Mouse (Mus musculus) neural tube, embryonic 12.5 days (tissue): ENCODE measurements around the gene Wnt3a. TPM values are rescaled to one million over a fixed set of nuclear protein-coding genes. Genes with fewer than 3 reads are reported as not detected.

Experiments
- ATAC-seq: fragments of 200-750 bp; cut with Nextera tagmentation; 2 replicates; pipeline ENCODE4 v1.8.0; 2017; ENCODE audit warnings: low read depth, mild to moderate bottlenecking, moderate TSS enrichment, moderate library complexity; ENCODE audit not compliant: low FRiP score
- H3K27ac ChIP-seq: fragments of 300-500 bp; sonication (generic); 2 replicates; pipeline ENCODE4 v1.5.1; 2016
- H3K27me3 ChIP-seq: fragments of 300-500 bp; sonication (generic); replicated peaks from 2 replicates; pipeline ENCODE4 v1.6.1; 2016; ENCODE audit warnings: mild to moderate bottlenecking
- H3K36me3 ChIP-seq: fragments of 300-500 bp; sonication (generic); 2 replicates; pipeline ENCODE4 v1.6.1; 2016; ENCODE audit warnings: mild to moderate bottlenecking
- H3K4me1 ChIP-seq: fragments of 300-500 bp; sonication (generic); 2 replicates; pipeline ENCODE4 v1.6.1; 2016
- H3K4me2 ChIP-seq: fragments of 300-500 bp; sonication (generic); replicated peaks from 2 replicates; pipeline ENCODE4 v1.6.1; 2016; ENCODE audit warnings: mild to moderate bottlenecking
- H3K4me3 ChIP-seq: fragments of 300-500 bp; sonication (generic); 2 replicates; pipeline ENCODE4 v1.5.1; 2016
- H3K9ac ChIP-seq: fragments of 300-500 bp; sonication (generic); 2 replicates; pipeline ENCODE4 v1.6.1; 2016; ENCODE audit warnings: mild to moderate bottlenecking
- H3K9me3 ChIP-seq: fragments of 300-500 bp; sonication (generic); 2 replicates; pipeline ENCODE4 v1.6.1; 2016; ENCODE audit warnings: mild to moderate bottlenecking
- WGBS: fragments of 180-500 bp; shearing (Covaris S2); methylation state at CpG from one replicate; pipeline ENCODE4 v1.1.7; 2016; 5-methylcytosine and 5-hydroxymethylcytosine counted together
- polyA plus RNA-seq: library from polyadenylated mRNA; unstranded; fragments of >200 nt; fragmentation: Nextera tagmentation; extraction: Ambion mirVana; gene quantifications from 2 replicates; pipeline ENCODE4 v1.2.1, GENCODE M21; 2016

Wnt3a gene
- 3.4 and 4.1 TPM in 2 replicates for polyA plus RNA-seq

DNA sequence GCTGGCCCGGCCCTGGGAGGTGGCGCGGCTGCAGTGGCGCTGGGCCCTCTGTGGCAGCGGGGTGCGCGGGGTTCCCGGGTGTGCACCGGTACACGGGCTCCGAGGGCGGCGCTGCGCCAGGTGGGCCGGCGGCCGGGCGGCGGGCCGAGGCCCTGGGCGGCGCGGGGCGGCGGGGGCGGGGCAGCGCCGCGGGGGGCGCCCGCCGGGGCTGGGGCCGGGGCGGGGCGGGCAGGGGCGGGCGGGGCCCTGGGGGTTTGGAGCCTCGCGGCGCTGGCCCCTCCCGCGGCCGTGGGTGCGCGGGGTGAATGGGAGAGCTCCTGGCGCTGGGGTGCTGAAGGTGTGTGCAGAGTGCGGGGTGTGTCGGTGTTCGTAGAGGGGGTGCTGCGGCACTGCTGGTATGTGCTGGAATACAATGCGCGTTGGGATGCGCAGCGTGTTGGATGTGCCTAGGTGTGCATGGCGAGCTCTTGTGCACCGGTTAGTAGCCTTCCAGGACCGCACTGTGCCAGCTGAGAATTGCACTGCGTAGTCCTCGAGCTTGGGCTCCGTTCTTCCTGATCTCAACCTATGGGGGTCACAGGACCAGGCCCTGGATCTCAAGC, at the start of gene Wnt3a:
TSS of gene Wnt3a (minus strand) at position 51 of the 602 bp plus-strand sequence.
- Histone ChIP-seq H3K4me1 (peaks cover 18% of the 10 kb centered on the region), H3K9me3 (no peaks in the 10 kb centered on the region), H3K4me3 (peak within 1 kb of the TSS; percentile 31), H3K27ac (no peak within 1 kb of the TSS), H3K36me3 (no peaks in the 10 kb centered on the region), H3K9ac (no peak within 1 kb of the TSS), H3K27me3 (peaks cover 80% of the 10 kb centered on the region), H3K4me2 (peak within 1 kb of the TSS; percentile 54)
- under 1% methylated on average over 42 of the region's 60 CpGs for whole genome bisulfite sequencing
- ATAC-seq, result no peak

DNA sequence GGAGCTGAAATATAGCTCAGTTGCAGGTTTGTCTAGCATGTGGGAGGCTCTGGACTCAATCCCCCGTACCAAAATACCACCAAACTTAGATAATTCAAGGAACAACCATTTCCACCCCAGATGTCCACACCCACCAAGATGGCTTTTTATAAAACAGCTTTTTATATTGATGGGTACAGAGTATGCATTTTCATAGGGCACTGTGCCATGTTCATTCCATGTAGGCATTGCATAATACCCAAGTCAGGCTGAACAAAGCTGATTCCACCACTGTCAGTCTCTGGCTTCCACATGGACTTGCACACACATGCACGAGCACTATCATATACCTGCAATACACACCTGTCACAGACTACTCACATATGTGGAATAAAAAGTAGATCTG, 48.2 kb upstream of the Wnt3a start:
- H3K4me3 ChIP-seq, result no peak overlapping the region
- H3K27me3 ChIP-seq, result no peaks in the 10 kb centered on the region
- no peaks in the 10 kb centered on the region for H3K36me3 ChIP-seq
- 89% methylated on average over 2 of the region's 2 CpGs for WGBS
- H3K9ac ChIP-seq, result no peak overlapping the region
- H3K9me3 ChIP-seq, result no peaks in the 10 kb centered on the region
- ATAC-seq, result no peak
- H3K27ac ChIP-seq, result no peak overlapping the region
- H3K4me1 ChIP-seq, result peaks cover 12% of the 10 kb centered on the region; the same call in 1 of the 2 replicates
- H3K4me2 ChIP-seq, result no peak overlapping the region

DNA sequence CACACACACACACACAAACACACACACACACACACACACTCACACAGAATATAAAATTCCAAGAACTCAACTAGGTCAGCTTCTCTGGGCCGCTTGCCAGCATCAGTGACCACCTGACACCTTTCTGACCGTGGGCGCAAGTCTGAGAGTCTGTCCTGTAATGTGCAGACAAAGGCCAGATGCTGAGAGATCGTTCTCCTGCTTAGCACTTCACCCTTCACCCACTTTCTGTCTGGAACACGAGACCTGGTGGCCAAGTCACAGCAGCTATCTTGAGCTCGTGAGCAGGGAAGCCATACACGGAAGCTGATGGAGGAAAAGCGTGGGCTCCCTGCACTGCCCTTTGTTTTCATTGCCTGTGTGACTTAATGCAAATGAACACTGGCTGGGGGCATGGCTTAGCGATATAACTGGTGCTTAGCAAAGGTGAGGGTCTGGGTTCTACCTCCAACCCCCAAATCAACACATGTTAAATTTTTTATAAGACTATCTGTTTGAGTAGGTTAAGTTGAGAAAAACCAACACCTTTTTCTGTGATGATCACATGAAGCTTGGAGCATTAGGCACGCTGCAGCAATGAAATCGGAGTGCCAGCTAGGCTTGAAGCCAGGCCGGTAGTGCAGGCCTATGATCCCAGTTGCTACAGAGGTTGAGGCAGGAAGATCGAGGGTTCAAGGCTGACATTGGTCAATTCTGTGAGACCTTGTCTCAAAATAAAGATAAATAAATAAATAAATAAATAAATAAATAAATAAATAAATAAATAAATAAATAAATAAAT, 47.6 kb upstream of the Wnt3a start:
- Histone ChIP-seq H3K4me3 (no peak overlapping the region), H3K4me2 (no peak overlapping the region), H3K9me3 (no peaks in the 10 kb centered on the region), H3K9ac (no peak overlapping the region), H3K36me3 (no peaks in the 10 kb centered on the region), H3K4me1 (peaks cover 12% of the 10 kb centered on the region; the same call in 1 of the 2 replicates), H3K27ac (no peak overlapping the region), H3K27me3 (no peaks in the 10 kb centered on the region)
- no peak for ATAC-seq
- 75% methylated on average over 13 of the region's 13 CpGs for WGBS

DNA sequence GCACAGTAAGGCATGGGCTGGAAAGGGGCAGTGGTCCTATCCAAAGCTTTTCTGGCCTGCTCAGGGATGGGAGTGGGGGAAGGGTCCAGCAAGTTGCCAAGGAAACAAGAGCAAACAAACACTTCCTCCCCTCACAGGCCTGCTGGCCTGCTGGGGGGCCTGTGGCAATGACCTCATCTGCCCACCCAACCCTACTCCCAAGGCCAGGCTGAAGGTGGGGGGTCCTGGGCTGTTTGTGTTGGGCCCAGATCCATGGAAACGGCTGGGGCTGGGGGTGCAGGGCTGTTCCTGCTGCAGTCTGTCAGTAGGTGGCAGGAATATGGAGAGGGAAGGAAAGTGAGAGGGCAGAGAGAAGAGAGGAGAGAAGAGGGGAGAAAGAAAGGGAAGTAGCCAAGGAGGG, 45.8 kb upstream of the Wnt3a start:
- H3K27me3 ChIP-seq, result no peaks in the 10 kb centered on the region
- H3K9ac ChIP-seq, result no peak overlapping the region
- H3K4me1 ChIP-seq, result peaks cover 12% of the 10 kb centered on the region; the same call in 1 of the 2 replicates
- no peak overlapping the region for H3K4me2 ChIP-seq
- no peak overlapping the region for H3K4me3 ChIP-seq
- ATAC-seq, result no peak
- H3K36me3 ChIP-seq, result no peaks in the 10 kb centered on the region
- WGBS, result 14% methylated on average over 1 of the region's 1 CpGs
- no peaks in the 10 kb centered on the region for H3K9me3 ChIP-seq
- no peak overlapping the region for H3K27ac ChIP-seq

DNA sequence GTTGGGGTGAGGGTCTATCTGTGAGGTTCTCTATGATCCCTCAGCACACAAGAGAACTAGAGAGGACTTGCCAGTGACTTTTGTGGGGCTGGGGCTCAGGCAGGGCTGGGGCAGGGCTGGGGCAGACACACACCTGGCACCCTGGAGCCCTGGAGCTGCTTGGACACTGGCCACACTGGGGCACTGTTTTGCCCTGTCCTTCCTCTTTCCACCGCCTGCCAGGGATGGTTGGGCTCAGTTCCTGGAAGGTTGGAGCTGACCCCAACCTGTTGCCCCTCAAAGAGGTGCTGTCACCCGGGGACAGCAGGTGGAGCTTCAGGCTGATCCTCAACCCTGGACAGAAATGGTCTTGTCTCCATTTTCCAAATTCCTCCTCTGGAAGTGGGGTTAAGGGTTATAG, 45.4 kb upstream of the Wnt3a start:
- no peak for ATAC-seq
- H3K4me3 ChIP-seq, result no peak overlapping the region
- H3K36me3 ChIP-seq, result no peaks in the 10 kb centered on the region
- H3K27ac ChIP-seq, result no peak overlapping the region
- H3K4me1 ChIP-seq, result peaks cover 12% of the 10 kb centered on the region; the same call in 1 of the 2 replicates
- H3K9ac ChIP-seq, result no peak overlapping the region
- H3K27me3 ChIP-seq, result no peaks in the 10 kb centered on the region
- H3K9me3 ChIP-seq, result no peaks in the 10 kb centered on the region
- H3K4me2 ChIP-seq, result no peak overlapping the region
- WGBS, result 53% methylated on average over 2 of the region's 2 CpGs

DNA sequence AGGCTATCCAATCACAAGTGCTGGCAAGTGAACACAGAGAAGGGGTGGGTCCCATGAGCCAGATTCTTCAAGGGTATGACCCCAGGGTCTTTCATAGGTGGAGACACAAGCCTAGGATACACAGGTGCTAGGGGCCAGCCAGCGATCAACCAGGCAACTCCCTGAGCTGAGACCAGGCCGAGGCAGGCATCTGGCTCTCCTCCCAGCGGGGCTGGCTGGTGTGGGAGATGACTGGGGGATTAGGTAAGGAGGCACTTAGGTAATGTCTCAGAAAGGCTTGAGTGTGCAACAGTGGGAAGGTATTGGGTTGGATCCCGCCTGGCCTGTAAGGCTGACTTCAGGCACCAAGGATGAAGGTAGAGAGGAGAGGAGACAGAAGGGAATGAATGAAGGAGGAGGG, 44.6 kb upstream of the Wnt3a start:
- Histone ChIP-seq H3K9me3 (no peaks in the 10 kb centered on the region), H3K4me1 (peaks cover 12% of the 10 kb centered on the region; the same call in 1 of the 2 replicates)
- 86% methylated on average over 4 of the region's 4 CpGs for WGBS

DNA sequence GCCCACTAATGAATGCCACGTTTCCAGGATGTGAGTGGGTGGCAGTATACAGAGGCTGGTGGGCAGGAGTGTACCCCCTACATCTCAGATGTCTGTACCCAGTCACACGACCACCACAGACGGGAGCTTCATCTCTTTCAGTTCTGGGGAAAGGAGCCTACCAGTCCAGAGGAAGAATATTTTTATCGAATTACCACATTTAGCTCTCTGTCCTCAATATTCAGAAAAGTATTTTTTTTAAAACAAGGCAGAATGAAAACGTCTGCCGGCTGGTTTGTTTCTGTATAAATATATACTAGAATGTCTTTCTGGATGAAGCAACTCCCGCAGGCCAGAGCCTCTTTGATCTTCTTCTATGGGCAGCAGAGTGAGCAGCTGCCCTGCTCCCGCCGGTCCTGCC, 42.4 kb upstream of the Wnt3a start:
- peaks cover 16% of the 10 kb centered on the region; the same call in 1 of the 2 replicates for H3K4me1 ChIP-seq
- no peaks in the 10 kb centered on the region for H3K9me3 ChIP-seq
- H3K27ac ChIP-seq, result no peak overlapping the region
- H3K36me3 ChIP-seq, result no peaks in the 10 kb centered on the region
- ATAC-seq, result no peak
- no peak overlapping the region for H3K4me2 ChIP-seq
- no peaks in the 10 kb centered on the region for H3K27me3 ChIP-seq
- no peak overlapping the region for H3K4me3 ChIP-seq
- no peak overlapping the region for H3K9ac ChIP-seq
- WGBS, result 55% methylated on average over 9 of the region's 9 CpGs

More for the DNA sequence above, 44.6 kb upstream of the Wnt3a start:
- ATAC-seq, result no peak
- no peak overlapping the region for H3K27ac ChIP-seq
- H3K4me2 ChIP-seq, result no peak overlapping the region
- no peak overlapping the region for H3K9ac ChIP-seq
- no peaks in the 10 kb centered on the region for H3K27me3 ChIP-seq
- H3K36me3 ChIP-seq, result no peaks in the 10 kb centered on the region
- no peak overlapping the region for H3K4me3 ChIP-seq

DNA sequence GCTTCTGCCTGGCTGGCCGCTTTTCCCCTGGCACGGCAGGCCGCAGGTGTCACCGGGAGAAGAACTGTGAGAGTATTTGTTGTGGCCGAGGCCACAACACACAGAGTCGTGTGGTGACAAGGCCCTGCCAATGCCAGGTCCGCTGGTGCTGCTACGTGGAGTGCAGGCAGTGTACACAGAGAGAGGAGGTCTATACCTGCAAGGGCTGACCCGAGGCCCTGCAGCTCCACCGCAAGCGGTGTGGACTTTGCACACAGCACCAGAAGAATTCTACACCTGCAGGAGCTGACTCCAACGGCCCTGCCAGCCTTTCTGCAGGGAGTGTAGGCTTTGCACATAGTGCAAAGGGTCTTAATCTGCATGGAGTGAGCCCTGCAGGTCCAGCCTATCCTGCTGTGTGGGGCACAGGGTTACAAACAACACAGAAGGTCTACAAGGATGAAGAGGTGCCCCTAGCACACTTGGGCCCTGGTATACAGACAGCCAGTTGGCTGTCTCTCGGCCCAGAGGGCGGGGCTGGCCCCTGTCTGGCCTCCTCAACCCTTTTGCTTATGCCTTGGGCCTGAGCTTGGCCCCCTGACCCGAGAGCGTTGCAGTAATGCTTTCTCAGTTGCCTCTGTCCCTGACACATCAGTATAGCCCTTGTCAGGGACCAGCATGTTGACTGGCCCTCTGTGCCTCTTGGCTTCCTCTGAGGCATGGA, 40.8 kb upstream of the Wnt3a start:
- ATAC-seq, result no peak
- H3K27ac ChIP-seq, result no peak overlapping the region
- 82% methylated on average over 16 of the region's 16 CpGs for WGBS

DNA sequence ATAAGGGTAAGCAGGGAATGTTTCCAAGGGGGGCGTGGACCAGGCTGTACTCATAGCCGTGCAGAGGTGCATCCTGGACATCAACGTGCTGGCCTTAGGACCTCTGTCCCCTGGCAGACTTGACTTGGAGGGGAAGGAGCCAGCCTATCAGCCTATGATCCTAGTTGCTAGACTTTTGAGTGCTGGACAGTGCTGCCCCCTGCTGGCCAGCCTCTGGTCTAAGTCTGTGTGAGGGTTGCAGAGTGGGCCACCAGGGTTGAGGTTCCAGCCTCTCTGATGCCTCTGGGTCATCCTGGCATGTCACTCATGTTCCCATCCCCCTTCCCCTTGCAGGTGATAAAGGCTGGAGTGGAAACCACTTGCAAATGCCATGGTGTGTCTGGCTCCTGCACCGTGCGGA, 40.0 kb upstream of the Wnt3a start:
- Histone ChIP-seq H3K4me2 (no peak overlapping the region), H3K9ac (no peak overlapping the region), H3K36me3 (no peaks in the 10 kb centered on the region), H3K4me3 (no peak overlapping the region), H3K27ac (no peak overlapping the region), H3K4me1 (0 out of 2 replicates have a peak, but pooled peaks cover 4% of the 10 kb centered on the region), H3K27me3 (no peaks in the 10 kb centered on the region), H3K9me3 (no peaks in the 10 kb centered on the region)
- ATAC-seq, result no peak
- WGBS, result 46% methylated on average over 5 of the region's 5 CpGs

More for the DNA sequence above, 40.8 kb upstream of the Wnt3a start:
- no peak overlapping the region for H3K4me2 ChIP-seq
- no peak overlapping the region for H3K9ac ChIP-seq
- no peak overlapping the region for H3K4me3 ChIP-seq
- no peaks in the 10 kb centered on the region for H3K27me3 ChIP-seq
- no peaks in the 10 kb centered on the region for H3K36me3 ChIP-seq
- H3K9me3 ChIP-seq, result no peaks in the 10 kb centered on the region
- H3K4me1 ChIP-seq, result peaks cover 10% of the 10 kb centered on the region; the same call in 1 of the 2 replicates

DNA sequence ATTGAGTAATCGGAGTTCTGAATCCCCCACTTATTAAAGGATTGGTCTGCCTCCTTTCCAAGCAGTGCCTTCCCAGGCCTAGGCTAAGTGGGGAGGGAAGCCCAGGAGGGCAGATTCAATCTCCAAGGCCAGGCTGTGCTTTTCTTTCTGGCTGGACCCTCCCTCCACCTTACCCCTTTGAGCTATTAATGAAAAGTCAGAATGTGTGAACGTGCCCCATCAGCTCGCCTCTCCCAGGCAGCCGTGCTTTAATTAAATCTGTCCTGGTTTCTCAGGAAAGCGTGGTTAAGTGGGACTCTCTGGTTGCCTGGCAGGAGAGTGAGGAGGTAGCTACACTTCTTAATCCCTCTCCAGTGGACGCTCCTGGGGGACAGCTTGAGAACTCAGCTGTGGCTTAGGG, 39.1 kb upstream of the Wnt3a start:
- Histone ChIP-seq H3K9me3 (no peaks in the 10 kb centered on the region), H3K4me2 (no peak overlapping the region), H3K9ac (no peak overlapping the region), H3K4me1 (0 out of 2 replicates have a peak, but pooled peaks cover 4% of the 10 kb centered on the region), H3K27me3 (no peaks in the 10 kb centered on the region), H3K4me3 (no peak overlapping the region), H3K36me3 (no peaks in the 10 kb centered on the region), H3K27ac (no peak overlapping the region)
- ATAC-seq, result no peak
- 37% methylated on average over 6 of the region's 6 CpGs for WGBS

DNA sequence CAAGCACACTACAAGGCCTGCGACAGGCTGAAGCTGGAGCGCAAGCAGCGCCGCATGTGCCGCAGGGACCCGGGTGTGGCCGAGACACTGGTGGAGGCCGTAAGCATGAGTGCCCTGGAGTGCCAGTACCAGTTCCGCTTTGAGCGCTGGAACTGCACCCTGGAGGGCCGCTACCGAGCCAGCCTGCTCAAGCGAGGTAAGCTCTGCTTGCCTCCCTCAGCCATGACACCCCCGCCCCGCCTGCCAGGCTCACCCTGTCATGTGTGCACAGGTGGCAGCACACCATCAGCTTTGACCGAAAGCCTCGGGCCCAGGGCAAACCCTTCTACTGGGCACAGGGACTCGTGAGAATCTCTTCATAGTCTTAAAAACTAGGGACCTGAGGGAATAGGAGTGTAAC, 37.1 kb upstream of the Wnt3a start:
- 0 out of 2 replicates have a peak, but pooled peaks cover 4% of the 10 kb centered on the region for H3K4me1 ChIP-seq
- no peak overlapping the region for H3K4me2 ChIP-seq
- H3K9me3 ChIP-seq, result no peaks in the 10 kb centered on the region
- H3K4me3 ChIP-seq, result no peak overlapping the region
- no peak overlapping the region for H3K9ac ChIP-seq
- no peak for ATAC-seq
- no peaks in the 10 kb centered on the region for H3K27me3 ChIP-seq
- H3K36me3 ChIP-seq, result no peaks in the 10 kb centered on the region
- 86% methylated on average over 18 of the region's 18 CpGs for WGBS
- no peak overlapping the region for H3K27ac ChIP-seq

DNA sequence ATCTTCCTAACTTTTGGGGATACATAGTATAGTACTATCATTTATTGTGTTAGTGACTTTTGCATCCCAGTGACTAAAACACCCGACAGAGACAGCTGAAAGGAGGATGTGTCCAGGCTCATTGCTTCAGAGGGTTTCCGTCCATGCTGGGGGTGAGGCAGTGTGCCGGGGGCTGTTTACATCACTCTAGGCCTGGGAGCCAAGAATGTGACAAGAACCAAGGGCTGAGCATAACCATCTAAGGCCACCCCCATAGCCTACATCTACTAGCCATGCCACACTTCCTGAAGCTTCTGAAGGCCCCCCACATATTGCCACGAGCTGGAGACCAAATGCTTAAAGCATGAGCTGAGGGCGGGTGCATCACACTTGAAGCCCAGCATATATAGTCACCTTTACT, 34.2 kb upstream of the Wnt3a start:
- Histone ChIP-seq H3K27me3 (no peaks in the 10 kb centered on the region), H3K4me1 (0 out of 2 replicates have a peak, but pooled peaks cover 2% of the 10 kb centered on the region), H3K4me3 (no peak overlapping the region), H3K36me3 (no peaks in the 10 kb centered on the region), H3K9ac (no peak overlapping the region), H3K9me3 (no peaks in the 10 kb centered on the region), H3K4me2 (no peak overlapping the region), H3K27ac (no peak overlapping the region)
- WGBS, result 74% methylated on average over 5 of the region's 5 CpGs
- ATAC-seq, result no peak
